Mouse (Mus musculus): ENCODE data around the gene Smim7. TPM values are rescaled to one million over a fixed set of nuclear protein-coding genes. Genes with fewer than 3 reads are reported as not detected.

The Smim7 gene
- polyA plus RNA-seq (2015; fragmentation: Nextera tagmentation; extraction: Ambion mirVana) = 94.2 and 102 TPM in 2 replicates

GRCm38 (mm10) chr8:72570633-72571610 is at the start of gene Smim7:
Gene Smim7, minus strand, starts transcription at chr8:72571088.
- ATAC-seq (replicated peaks; ENCODE audit: insufficient number of reproducible peaks, insufficient read depth, low FRiP score, low read depth) = peak; percentile 95
- Histone ChIP-seq H3K4me2 (peak within 1 kb of the TSS; percentile 70), H3K27me3 (no peaks in the 10 kb centered on the region), H3K4me3 (peak within 1 kb of the TSS; percentile 62), H3K27ac (peak within 1 kb of the TSS; percentile 97), H3K4me1 (replicated peaks) (peaks cover 26% of the 10 kb centered on the region), H3K9me3 (replicated peaks) (no peaks in the 10 kb centered on the region), H3K9ac (peak within 1 kb of the TSS; percentile 72), H3K36me3 (peaks cover 34% of the 10 kb centered on the region)
- under 1% methylated on average over 52 of the region's 52 CpGs for WGBS

GRCm38 (mm10) chr8:72590198-72590597 is 19.3 kb upstream of the Smim7 start:
- no peak for ATAC-seq (replicated peaks; ENCODE audit: insufficient number of reproducible peaks, insufficient read depth, low FRiP score, low read depth)
- no peak overlapping the region for H3K4me2 ChIP-seq
- no peaks in the 10 kb centered on the region for H3K9me3 ChIP-seq (replicated peaks)
- H3K9ac ChIP-seq = no peak overlapping the region
- H3K27ac ChIP-seq = no peak overlapping the region
- WGBS = 65% methylated on average over 2 of the region's 2 CpGs
- H3K4me3 ChIP-seq = no peak overlapping the region
- H3K4me1 ChIP-seq (replicated peaks) = peaks cover 23% of the 10 kb centered on the region
- peaks cover 5% of the 10 kb centered on the region; the same call in 1 of the 2 replicates for H3K36me3 ChIP-seq
- no peaks in the 10 kb centered on the region for H3K27me3 ChIP-seq

GRCm38 (mm10) chr8:72589286-72589685 is 18.4 kb upstream of the Smim7 start:
- peaks cover 28% of the 10 kb centered on the region for H3K4me1 ChIP-seq (replicated peaks)
- no peak for ATAC-seq (replicated peaks; ENCODE audit: insufficient number of reproducible peaks, insufficient read depth, low FRiP score, low read depth)
- no peak overlapping the region for H3K4me2 ChIP-seq
- H3K9ac ChIP-seq = no peak overlapping the region
- peak overlapping the region; percentile 46; the same call in 1 of the 2 replicates for H3K27ac ChIP-seq
- no peaks in the 10 kb centered on the region for H3K27me3 ChIP-seq
- no peaks in the 10 kb centered on the region for H3K9me3 ChIP-seq (replicated peaks)
- H3K4me3 ChIP-seq = no peak overlapping the region
- 59% methylated on average over 7 of the region's 7 CpGs for WGBS
- peaks cover 5% of the 10 kb centered on the region; the same call in 1 of the 2 replicates for H3K36me3 ChIP-seq

GRCm38 (mm10) chr8:72588865-72589264 is 18.0 kb upstream of the Smim7 start:
- Histone ChIP-seq H3K9ac (no peak overlapping the region), H3K4me2 (no peak overlapping the region), H3K4me1 (replicated peaks) (peaks cover 31% of the 10 kb centered on the region), H3K27ac (peak overlapping the region; percentile 46; the same call in 1 of the 2 replicates), H3K9me3 (replicated peaks) (no peaks in the 10 kb centered on the region), H3K27me3 (no peaks in the 10 kb centered on the region), H3K4me3 (no peak overlapping the region), H3K36me3 (peaks cover 5% of the 10 kb centered on the region; the same call in 1 of the 2 replicates)
- WGBS = 87% methylated on average over 10 of the region's 10 CpGs
- ATAC-seq (replicated peaks; ENCODE audit: insufficient number of reproducible peaks, insufficient read depth, low FRiP score, low read depth) = no peak

- Histone ChIP-seq H3K4me3 (no peak overlapping the region), H3K27ac (peak overlapping the region; percentile 84), H3K9ac (no peak overlapping the region), H3K27me3 (no peaks in the 10 kb centered on the region), H3K36me3 (peaks cover 5% of the 10 kb centered on the region; the same call in 1 of the 2 replicates), H3K4me1 (replicated peaks) (peaks cover 41% of the 10 kb centered on the region), H3K4me2 (peak overlapping the region; percentile 39), H3K9me3 (replicated peaks) (no peaks in the 10 kb centered on the region)
- ATAC-seq (replicated peaks; ENCODE audit: insufficient number of reproducible peaks, insufficient read depth, low FRiP score, low read depth) = peak; percentile 33; the same call in 1 of the 2 replicates
- WGBS = 35% methylated on average over 6 of the region's 6 CpGs
Observed at GRCm38 (mm10) chr8:72587806-72588205, 16.9 kb upstream of the Smim7 start.

GRCm38 (mm10) chr8:72584390-72584789 is 13.5 kb upstream of the Smim7 start:
- Histone ChIP-seq H3K36me3 (peaks cover 30% of the 10 kb centered on the region), H3K9me3 (replicated peaks) (no peaks in the 10 kb centered on the region), H3K4me3 (no peak overlapping the region), H3K4me2 (no peak overlapping the region), H3K27ac (peak overlapping the region; percentile 72), H3K9ac (no peak overlapping the region), H3K4me1 (replicated peaks) (peaks cover 45% of the 10 kb centered on the region), H3K27me3 (no peaks in the 10 kb centered on the region)
- 51% methylated on average over 6 of the region's 6 CpGs for WGBS
- no peak for ATAC-seq (replicated peaks; ENCODE audit: insufficient number of reproducible peaks, insufficient read depth, low FRiP score, low read depth)

- H3K27me3 ChIP-seq = no peaks in the 10 kb centered on the region
- H3K27ac ChIP-seq = peak overlapping the region; percentile 72
- H3K9ac ChIP-seq = no peak overlapping the region
- H3K4me3 ChIP-seq = no peak overlapping the region
- H3K4me2 ChIP-seq = no peak overlapping the region
- WGBS = 61% methylated on average over 7 of the region's 7 CpGs
- H3K4me1 ChIP-seq (replicated peaks) = peaks cover 46% of the 10 kb centered on the region
- ATAC-seq (replicated peaks; ENCODE audit: insufficient number of reproducible peaks, insufficient read depth, low FRiP score, low read depth) = 0 out of 2 replicates have a peak, but pooled peaks have one; percentile 16
- peaks cover 30% of the 10 kb centered on the region for H3K36me3 ChIP-seq
- no peaks in the 10 kb centered on the region for H3K9me3 ChIP-seq (replicated peaks)
Observed at GRCm38 (mm10) chr8:72583056-72583771, 12.3 kb upstream of the Smim7 start.

- H3K27me3 ChIP-seq = no peaks in the 10 kb centered on the region
- no peak overlapping the region for H3K9ac ChIP-seq
- H3K36me3 ChIP-seq = peaks cover 25% of the 10 kb centered on the region
- no peak overlapping the region for H3K4me3 ChIP-seq
- no peaks in the 10 kb centered on the region for H3K9me3 ChIP-seq (replicated peaks)
- no peak overlapping the region for H3K27ac ChIP-seq
- ATAC-seq (replicated peaks; ENCODE audit: insufficient number of reproducible peaks, insufficient read depth, low FRiP score, low read depth) = no peak
- WGBS = 54% methylated on average over 9 of the region's 9 CpGs
- H3K4me1 ChIP-seq (replicated peaks) = peaks cover 40% of the 10 kb centered on the region
- no peak overlapping the region for H3K4me2 ChIP-seq
Observed at GRCm38 (mm10) chr8:72579374-72579773, 8.5 kb upstream of the Smim7 start.

- H3K9me3 ChIP-seq (replicated peaks) = no peaks in the 10 kb centered on the region
- H3K27me3 ChIP-seq = no peaks in the 10 kb centered on the region
- H3K4me3 ChIP-seq = no peak overlapping the region
- H3K9ac ChIP-seq = no peak overlapping the region
- peak overlapping the region; percentile 23 for H3K4me2 ChIP-seq
- WGBS = 50% methylated on average over 1 of the region's 1 CpGs
- H3K4me1 ChIP-seq (replicated peaks) = peaks cover 35% of the 10 kb centered on the region
- peaks cover 25% of the 10 kb centered on the region for H3K36me3 ChIP-seq
- peak overlapping the region; percentile 74 for H3K27ac ChIP-seq
- ATAC-seq (replicated peaks; ENCODE audit: insufficient number of reproducible peaks, insufficient read depth, low FRiP score, low read depth) = peak; percentile 51; the same call in 1 of the 2 replicates
Observed at GRCm38 (mm10) chr8:72577941-72578340, 7.1 kb upstream of the Smim7 start.

- H3K9me3 ChIP-seq (replicated peaks) = no peaks in the 10 kb centered on the region
- H3K4me1 ChIP-seq (replicated peaks) = peaks cover 33% of the 10 kb centered on the region
- 85% methylated on average over 3 of the region's 3 CpGs for WGBS
- no peak for ATAC-seq (replicated peaks; ENCODE audit: insufficient number of reproducible peaks, insufficient read depth, low FRiP score, low read depth)
- no peak overlapping the region for H3K4me2 ChIP-seq
- H3K36me3 ChIP-seq = peaks cover 23% of the 10 kb centered on the region
- no peaks in the 10 kb centered on the region for H3K27me3 ChIP-seq
- no peak overlapping the region for H3K9ac ChIP-seq
- H3K27ac ChIP-seq = peak overlapping the region; percentile 74
- no peak overlapping the region for H3K4me3 ChIP-seq
Observed at GRCm38 (mm10) chr8:72577266-72577665, 6.4 kb upstream of the Smim7 start.

- no peak overlapping the region for H3K9ac ChIP-seq
- H3K4me2 ChIP-seq = no peak overlapping the region
- peaks cover 33% of the 10 kb centered on the region for H3K4me1 ChIP-seq (replicated peaks)
- no peaks in the 10 kb centered on the region for H3K9me3 ChIP-seq (replicated peaks)
- H3K27me3 ChIP-seq = no peaks in the 10 kb centered on the region
- WGBS = 89% methylated on average over 6 of the region's 6 CpGs
- no peak for ATAC-seq (replicated peaks; ENCODE audit: insufficient number of reproducible peaks, insufficient read depth, low FRiP score, low read depth)
- H3K36me3 ChIP-seq = peaks cover 10% of the 10 kb centered on the region; the same call in 1 of the 2 replicates
- H3K4me3 ChIP-seq = no peak overlapping the region
- H3K27ac ChIP-seq = no peak overlapping the region
Observed at GRCm38 (mm10) chr8:72575915-72576314, 5.0 kb upstream of the Smim7 start.

Measured in heart, embryonic 15.5 days (tissue).